Comparison of ENCODE assay signal across 18 mouse cellular contexts in the genomic region with DNA sequence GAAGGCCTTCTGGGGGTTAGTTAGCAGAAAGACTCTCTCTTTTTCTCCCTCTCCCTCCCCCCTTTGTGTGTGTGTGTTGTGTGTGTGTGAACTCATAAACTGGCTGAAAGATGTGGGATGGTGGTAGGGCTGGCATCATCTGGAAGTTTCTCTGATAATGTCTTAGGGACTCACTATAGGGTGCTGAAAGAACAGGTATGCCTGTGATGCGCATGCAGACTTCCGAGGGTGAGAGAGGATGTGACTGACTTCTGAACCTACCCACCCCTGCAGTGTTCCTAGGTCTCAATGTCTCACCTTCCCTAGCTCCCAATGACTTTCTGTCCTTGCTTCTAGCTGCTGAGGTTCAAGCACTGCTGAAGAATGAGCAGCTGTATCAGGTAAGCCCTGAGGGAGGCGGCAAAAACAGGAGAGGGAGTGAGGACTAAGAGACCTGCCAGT. TPM values are rescaled to one million over a fixed set of nuclear protein-coding genes. Genes with fewer than 3 reads are reported as not detected.
DNase-seq lines count a peak whose midpoint lies in the region; ATAC-seq and TF ChIP-seq lines count a peak whose summit lies in the region.
"Had no signal": no experiment of that assay in that cellular context is flagged by ENCODE, and none has a peak within 500 bp of the region (broad histone marks: within the 10 kb centered on the region; RNA-seq: fewer than 3 reads in every experiment).

No protein-coding gene starts in this region.

- no peak for ATAC-seq in heart, embryonic 16.5 days (replicated peaks; ENCODE audit: extremely low read depth, insufficient read depth, low FRiP score)
- ATAC-seq in liver, embryonic 14.5 days (ENCODE audit: insufficient read depth): no peak
- no peak for ATAC-seq in intestine, postnatal 0 days
- no peak for ATAC-seq in activated CD4-positive, CD25-positive, alpha-beta regulatory T cell, adult 4 months

- no peak for TF ChIP-seq POLR2A in CH12.LX (IDR thresholded peaks at IDR 0.05; ENCODE audit: low read depth, low read length)

- WGBS in heart, embryonic 16.5 days: 61% methylated on average over 3 of the region's 3 CpGs
- WGBS in liver, embryonic 14.5 days (ENCODE audit: insufficient replicate concordance): 38% methylated on average over 3 of the region's 3 CpGs
- 69% methylated on average over 3 of the region's 3 CpGs for WGBS in intestine, postnatal 0 days

- H3K4me3 ChIP-seq in heart, embryonic 16.5 days (ENCODE audit: low read length): peak overlapping the region; percentile 24
- peak overlapping the region; percentile 54 to 59 (median 58) for H3K4me3 ChIP-seq in CH12.LX (replicated peaks in 1 of 3; ENCODE audit: low read depth in 2 of 3, low read length in 2 of 3, poor library complexity in 1 of 3)
- H3K4me3 ChIP-seq in liver, embryonic 14.5 days (ENCODE audit: insufficient read depth in 1 of 2, low read depth in 2 of 2, low read length in 2 of 2): no peak overlapping the region
- H3K4me3 ChIP-seq in intestine, postnatal 0 days (ENCODE audit: low read depth, low read length): no peak overlapping the region
- H3K4me3 ChIP-seq: embryonic facial prominence, embryonic 13.5 days; hindbrain, embryonic 15.5 days had no signal

- no peak for DNase-seq in heart, adult 11 months
- no peak for DNase-seq in CH12.LX (ENCODE audit: extremely low read depth)
- DNase-seq in liver, embryonic 14.5 days (ENCODE audit: low read depth in 3 of 3, low spot score in 3 of 3): no peak
- peak; percentile 62 for DNase-seq in thymus, postnatal 0 days (ENCODE audit: low spot score)
- DNase-seq in right cerebral cortex, adult 2 months (ENCODE audit: low spot score in 2 of 2): no peak
- DNase-seq: adrenal gland, adult 8-10 months; cerebellum, postnatal 25 days had no signal

- H3K4me2 ChIP-seq in heart, embryonic 16.5 days (ENCODE audit: low read depth, low read length): peak overlapping the region; percentile 41
- H3K4me2 ChIP-seq in CH12.LX (ENCODE audit: insufficient read depth, low read depth, poor library complexity, severe bottlenecking): peak overlapping the region; percentile 54
- peak overlapping the region; percentile 39 for H3K4me2 ChIP-seq in liver, embryonic 14.5 days (ENCODE audit: low read depth)
- H3K4me2 ChIP-seq in intestine, postnatal 0 days (replicated peaks; ENCODE audit: low read depth): no peak overlapping the region
- H3K4me2 ChIP-seq: hindbrain, embryonic 15.5 days had no signal

- no peak for TF ChIP-seq RAD21 in CH12.LX (IDR thresholded peaks at IDR 0.05; ENCODE audit: low read depth, low read length)

- TF ChIP-seq CTCF in CH12.LX (conservative IDR thresholded peaks at IDR 0.05 in 1 of 2, IDR thresholded peaks at IDR 0.05 in 1 of 2; ENCODE audit: low read depth in 2 of 2, low read length in 2 of 2): no peak
- no peak for TF ChIP-seq CTCF in liver, embryonic 14.5 days (IDR thresholded peaks at IDR 0.05; ENCODE audit: low read depth)
- TF ChIP-seq CTCF in intestine, postnatal 0 days (IDR thresholded peaks at IDR 0.05; ENCODE audit: low read depth): no peak

- no peaks in the 10 kb centered on the region for H3K4me1 ChIP-seq in heart, embryonic 16.5 days (ENCODE audit: control insufficient read depth, insufficient read depth, low read length)
- H3K4me1 ChIP-seq in CH12.LX (ENCODE audit: control insufficient read depth in 1 of 2, insufficient read depth in 2 of 2): peaks cover 14 to 24% of the 10 kb centered on the region in 2 experiments
- no peaks in the 10 kb centered on the region; a peak in 1 of 4 replicates for H3K4me1 ChIP-seq in liver, embryonic 14.5 days (replicated peaks; ENCODE audit: control insufficient read depth in 2 of 2, insufficient read depth in 2 of 2, low read length in 1 of 2)
- H3K4me1 ChIP-seq in intestine, postnatal 0 days (replicated peaks; ENCODE audit: control insufficient read depth, insufficient read depth, low read length): no peaks in the 10 kb centered on the region
- H3K4me1 ChIP-seq: hindbrain, embryonic 15.5 days had no signal

- H3K9me3 ChIP-seq in heart, embryonic 16.5 days (replicated peaks; ENCODE audit: control insufficient read depth, low read length): no peaks in the 10 kb centered on the region
- no peaks in the 10 kb centered on the region for H3K9me3 ChIP-seq in CH12.LX (replicated peaks; ENCODE audit: low read length)
- no peaks in the 10 kb centered on the region for H3K9me3 ChIP-seq in liver, embryonic 14.5 days (ENCODE audit: control insufficient read depth, low read length)
- no peaks in the 10 kb centered on the region for H3K9me3 ChIP-seq in intestine, postnatal 0 days (ENCODE audit: control insufficient read depth)
- H3K9me3 ChIP-seq: embryonic facial prominence, embryonic 13.5 days; hindbrain, embryonic 15.5 days had no signal

- no peaks in the 10 kb centered on the region for H3K27me3 ChIP-seq in heart, embryonic 16.5 days (ENCODE audit: control insufficient read depth, insufficient read depth, low read length)
- H3K27me3 ChIP-seq in CH12.LX (replicated peaks): no peaks in the 10 kb centered on the region
- H3K27me3 ChIP-seq in liver, embryonic 14.5 days (ENCODE audit: control insufficient read depth, insufficient read depth, low read length): no peaks in the 10 kb centered on the region
- no peaks in the 10 kb centered on the region; the same call in 1 of the 2 replicates for H3K27me3 ChIP-seq in intestine, postnatal 0 days (replicated peaks; ENCODE audit: control insufficient read depth, insufficient read depth, low read length)
- H3K27me3 ChIP-seq: hindbrain, embryonic 15.5 days had no signal

- dilution Hi-C loops in CH12.LX (cut with MboI; ENCODE audit: extremely low pct_ligation_motif_present, extremely low pct_unique_long_range_greater_than_20kb, low sequenced_read_pairs): no loop called here

- TF ChIP-seq EP300 in CH12.LX (IDR thresholded peaks at IDR 0.05; ENCODE audit: low read length): no peak
- TF ChIP-seq EP300 in liver, embryonic 14.5 days (IDR thresholded peaks at IDR 0.05; ENCODE audit: low read depth): no peak

- in situ Hi-C loops in CH12.LX (cut with MboI; ENCODE audit: low pct_ligation_motif_present, low pct_unique_long_range_greater_than_20kb, low sequenced_read_pairs): no loop called here

- H3K9ac ChIP-seq in heart, embryonic 16.5 days (ENCODE audit: low read length): no peak overlapping the region
- peak overlapping the region; percentile 87 for H3K9ac ChIP-seq in CH12.LX (ENCODE audit: insufficient read depth, low read depth)
- H3K9ac ChIP-seq in liver, embryonic 14.5 days (replicated peaks): no peak overlapping the region
- H3K9ac ChIP-seq in intestine, postnatal 0 days (ENCODE audit: low read depth, low read length): no peak overlapping the region
- H3K9ac ChIP-seq: embryonic facial prominence, embryonic 13.5 days; hindbrain, embryonic 15.5 days had no signal

- peak overlapping the region; percentile 6 for H3K27ac ChIP-seq in heart, embryonic 16.5 days (ENCODE audit: low read length)
- H3K27ac ChIP-seq in CH12.LX (ENCODE audit: insufficient read depth, low read depth): peak overlapping the region; percentile 43
- H3K27ac ChIP-seq in liver, embryonic 14.5 days: no peak overlapping the region
- no peak overlapping the region for H3K27ac ChIP-seq in intestine, postnatal 0 days (ENCODE audit: low read depth, low read length)
- H3K27ac ChIP-seq: embryonic facial prominence, embryonic 13.5 days; hindbrain, embryonic 15.5 days had no signal

- no peaks in the 10 kb centered on the region for H3K36me3 ChIP-seq in heart, embryonic 16.5 days (ENCODE audit: control insufficient read depth, insufficient read depth)
- no peaks in the 10 kb centered on the region for H3K36me3 ChIP-seq in CH12.LX (replicated peaks in 1 of 2; ENCODE audit: control insufficient read depth in 1 of 2, insufficient read depth in 1 of 2, low read length in 1 of 2)
- H3K36me3 ChIP-seq in liver, embryonic 14.5 days (replicated peaks; ENCODE audit: control insufficient read depth, insufficient read depth, low read depth): no peaks in the 10 kb centered on the region
- H3K36me3 ChIP-seq in intestine, postnatal 0 days (ENCODE audit: control insufficient read depth, insufficient read depth): no peaks in the 10 kb centered on the region
- H3K36me3 ChIP-seq: embryonic facial prominence, embryonic 13.5 days; hindbrain, embryonic 15.5 days had no signal

- H3K79me2 ChIP-seq in CH12.LX (replicated peaks; ENCODE audit: control insufficient read depth, extremely low read depth, insufficient read depth, poor library complexity, severe bottlenecking): no peaks in the 10 kb centered on the region

RNA-seq across cellular contexts. Expression of a gene that starts 4.2 kb away (rescaled TPM):
- polyA plus RNA-seq in heart, embryonic 16.5 days (2015; fragmentation: Nextera tagmentation; extraction: Ambion mirVana): 11.7 and 30.7 TPM in 2 replicates
- total RNA-seq in CH12.LX (2012; rRNA removed) (5.2 and 5.5 TPM in 2 replicates), CH12.LX (2014; rRNA removed) (0.27 TPM in 1 of 2 replicates, not detected in the other)
- polyA plus RNA-seq in CH12.LX (2012; ENCODE audit: insufficient read length, low read depth): 2.6 and 2.7 TPM in 2 replicates
- 0.02 TPM in 1 of 2 replicates, not detected in the other for polyA plus RNA-seq in liver, embryonic 14.5 days (2012; rRNA removed)
- polyA plus RNA-seq in liver, embryonic 14.5 days (2014; fragmentation: Nextera tagmentation; extraction: Ambion mirVana): 0.32 TPM in 1 of 2 replicates, not detected in the other
- polyA plus RNA-seq in thymus, postnatal 0 days (2015; fragmentation: Nextera tagmentation; extraction: Ambion mirVana): 485 and 511 TPM in 2 replicates
- 0.51 and 0.95 TPM in 2 replicates for polyA plus RNA-seq in intestine, postnatal 0 days (2015; fragmentation: Nextera tagmentation; extraction: Ambion mirVana)
- polyA plus RNA-seq in activated CD4-positive, CD25-positive, alpha-beta regulatory T cell, adult 4 months (2017; shearing (Covaris generic)): 1,000 to 10,000 TPM in 1 of 2 experiments, 100 to 1,000 TPM in 1; 682 to 1,081 TPM
- total RNA-seq: gastrocnemius, adult 18-20 months; left cerebral cortex, postnatal 25 days had no signal
- polyA plus RNA-seq: C2C12; embryonic facial prominence, embryonic 13.5 days; forebrain, embryonic 11.5 days; heart, embryonic 11.5 days; hindbrain, embryonic 15.5 days; kidney, embryonic 14.5 days had no signal

RNA-seq across cellular contexts. Expression of a gene that starts 5.5 kb away (rescaled TPM):
- polyA plus RNA-seq in heart, embryonic 16.5 days (2015; fragmentation: Nextera tagmentation; extraction: Ambion mirVana): 37.6 and 99.6 TPM in 2 replicates
- total RNA-seq in CH12.LX (2012; rRNA removed) (11.2 and 12.7 TPM in 2 replicates), CH12.LX (2014; rRNA removed) (1.3 and 1.7 TPM in 2 replicates)
- polyA plus RNA-seq in CH12.LX (2012; ENCODE audit: insufficient read length, low read depth): 2.2 and 2.9 TPM in 2 replicates
- 0.09 and 0.26 TPM in 2 replicates for polyA plus RNA-seq in liver, embryonic 14.5 days (2012; rRNA removed)
- 0.25 and 0.51 TPM in 2 replicates for polyA plus RNA-seq in liver, embryonic 14.5 days (2014; fragmentation: Nextera tagmentation; extraction: Ambion mirVana)
- polyA plus RNA-seq in thymus, postnatal 0 days (2015; fragmentation: Nextera tagmentation; extraction: Ambion mirVana): 973 and 1,015 TPM in 2 replicates
- polyA plus RNA-seq in intestine, postnatal 0 days (2015; fragmentation: Nextera tagmentation; extraction: Ambion mirVana): 0.61 and 0.78 TPM in 2 replicates
- 1,000 to 10,000 TPM; 1,430 to 1,870 TPM for polyA plus RNA-seq in activated CD4-positive, CD25-positive, alpha-beta regulatory T cell, adult 4 months (2017; shearing (Covaris generic))
- total RNA-seq: gastrocnemius, adult 18-20 months; left cerebral cortex, postnatal 25 days had no signal
- polyA plus RNA-seq: C2C12; forebrain, embryonic 11.5 days; heart, embryonic 11.5 days; hindbrain, embryonic 15.5 days; kidney, embryonic 14.5 days had no signal

RNA-seq across cellular contexts. Expression of a gene that starts 20.3 kb away (rescaled TPM):
- polyA plus RNA-seq in heart, embryonic 16.5 days (2015; fragmentation: Nextera tagmentation; extraction: Ambion mirVana): 16.8 and 17.7 TPM in 2 replicates
- 18.2 and 20.7 TPM in 2 replicates for total RNA-seq in CH12.LX (2012; rRNA removed)
- total RNA-seq in CH12.LX (2014; rRNA removed): 13.3 and 14.6 TPM in 2 replicates
- 25.4 and 28.3 TPM in 2 replicates for polyA plus RNA-seq in CH12.LX (2012; ENCODE audit: insufficient read length, low read depth)
- 6.1 and 7.6 TPM in 2 replicates for polyA plus RNA-seq in liver, embryonic 14.5 days (2012; rRNA removed)
- 11.6 and 13.1 TPM in 2 replicates for polyA plus RNA-seq in liver, embryonic 14.5 days (2014; fragmentation: Nextera tagmentation; extraction: Ambion mirVana)
- 18.6 and 19.5 TPM in 2 replicates for polyA plus RNA-seq in thymus, postnatal 0 days (2015; fragmentation: Nextera tagmentation; extraction: Ambion mirVana)
- polyA plus RNA-seq in intestine, postnatal 0 days (2015; fragmentation: Nextera tagmentation; extraction: Ambion mirVana): 12.7 and 12.9 TPM in 2 replicates
- 10 to 100 TPM; 34.0 to 38.4 TPM for polyA plus RNA-seq in activated CD4-positive, CD25-positive, alpha-beta regulatory T cell, adult 4 months (2017; shearing (Covaris generic))

RNA-seq across cellular contexts. Expression of a gene that starts 23.7 kb away (rescaled TPM):
- polyA plus RNA-seq in heart, embryonic 16.5 days (2015; fragmentation: Nextera tagmentation; extraction: Ambion mirVana): 25.0 and 71.7 TPM in 2 replicates
- total RNA-seq in CH12.LX (2012; rRNA removed) (not detected in 2 replicates), CH12.LX (2014; rRNA removed) (not detected in 2 replicates)
- not detected in 2 replicates for polyA plus RNA-seq in CH12.LX (2012; ENCODE audit: insufficient read length, low read depth)
- polyA plus RNA-seq in liver, embryonic 14.5 days (2012; rRNA removed): not detected in 2 replicates
- polyA plus RNA-seq in liver, embryonic 14.5 days (2014; fragmentation: Nextera tagmentation; extraction: Ambion mirVana): not detected in 2 replicates
- 511 and 576 TPM in 2 replicates for polyA plus RNA-seq in thymus, postnatal 0 days (2015; fragmentation: Nextera tagmentation; extraction: Ambion mirVana)
- 0.37 and 0.74 TPM in 2 replicates for polyA plus RNA-seq in intestine, postnatal 0 days (2015; fragmentation: Nextera tagmentation; extraction: Ambion mirVana)
- 1,000 to 10,000 TPM in 1 of 2 experiments, 100 to 1,000 TPM in 1; 791 to 1,491 TPM for polyA plus RNA-seq in activated CD4-positive, CD25-positive, alpha-beta regulatory T cell, adult 4 months (2017; shearing (Covaris generic))
- total RNA-seq: gastrocnemius, adult 18-20 months; left cerebral cortex, postnatal 25 days had no signal
- polyA plus RNA-seq: C2C12; embryonic facial prominence, embryonic 13.5 days; forebrain, embryonic 11.5 days; heart, embryonic 11.5 days; kidney, embryonic 14.5 days had no signal

RNA-seq across cellular contexts. Expression of a gene that starts 53.9 kb away (rescaled TPM):
- 4.2 and 6.1 TPM in 2 replicates for polyA plus RNA-seq in heart, embryonic 16.5 days (2015; fragmentation: Nextera tagmentation; extraction: Ambion mirVana)
- 0.30 and 0.38 TPM in 2 replicates for total RNA-seq in CH12.LX (2012; rRNA removed)
- 0.18 and 0.36 TPM in 2 replicates for total RNA-seq in CH12.LX (2014; rRNA removed)
- polyA plus RNA-seq in CH12.LX (2012; ENCODE audit: insufficient read length, low read depth): 0.27 and 0.57 TPM in 2 replicates
- polyA plus RNA-seq in liver, embryonic 14.5 days (2012; rRNA removed): 4.4 and 4.9 TPM in 2 replicates
- polyA plus RNA-seq in liver, embryonic 14.5 days (2014; fragmentation: Nextera tagmentation; extraction: Ambion mirVana): 3.1 and 4.7 TPM in 2 replicates
- 5.9 and 7.4 TPM in 2 replicates for polyA plus RNA-seq in thymus, postnatal 0 days (2015; fragmentation: Nextera tagmentation; extraction: Ambion mirVana)
- polyA plus RNA-seq in intestine, postnatal 0 days (2015; fragmentation: Nextera tagmentation; extraction: Ambion mirVana): 9.1 and 11.0 TPM in 2 replicates
- not detected for polyA plus RNA-seq in activated CD4-positive, CD25-positive, alpha-beta regulatory T cell, adult 4 months (2017; shearing (Covaris generic))
- polyA plus RNA-seq: C2C12 had no signal

Comparison
In these comparisons a context has a peak if more than half of its experiments do, and no peak if none do; other contexts are left out.
1. H3K27ac ChIP-seq: peak in heart, embryonic 16.5 days (single experiment) and CH12.LX (single experiment); none in liver, embryonic 14.5 days (single experiment) and intestine, postnatal 0 days (single experiment).
2. H3K4me3 ChIP-seq: peak in heart, embryonic 16.5 days (single experiment) and CH12.LX (3 of 3); none in liver, embryonic 14.5 days (0 of 2) and intestine, postnatal 0 days (single experiment).
3. RNA of a gene that starts 4.2 kb away (polyA plus RNA-seq): 682 to 1,081 TPM in activated CD4-positive, CD25-positive, alpha-beta regulatory T cell, adult 4 months and 485 to 511 TPM in thymus, postnatal 0 days; 11.7 to 30.7 TPM in heart, embryonic 16.5 days, 2.6 to 2.7 TPM in CH12.LX, 0.51 to 0.95 TPM in intestine, postnatal 0 days and 0.02 to 0.32 TPM in liver, embryonic 14.5 days; every median in the first group is over 10 times any median in the second.
4. RNA of a gene that starts 5.5 kb away (polyA plus RNA-seq): 1,430 to 1,870 TPM in activated CD4-positive, CD25-positive, alpha-beta regulatory T cell, adult 4 months, 973 to 1,015 TPM in thymus, postnatal 0 days and 37.6 to 99.6 TPM in heart, embryonic 16.5 days; 2.2 to 2.9 TPM in CH12.LX, 0.61 to 0.78 TPM in intestine, postnatal 0 days and 0.09 to 0.51 TPM in liver, embryonic 14.5 days; every median in the first group is over 10 times any median in the second.